Mouse (Mus musculus): ENCODE measurements around the gene Hras.

Hras gene

DNA sequence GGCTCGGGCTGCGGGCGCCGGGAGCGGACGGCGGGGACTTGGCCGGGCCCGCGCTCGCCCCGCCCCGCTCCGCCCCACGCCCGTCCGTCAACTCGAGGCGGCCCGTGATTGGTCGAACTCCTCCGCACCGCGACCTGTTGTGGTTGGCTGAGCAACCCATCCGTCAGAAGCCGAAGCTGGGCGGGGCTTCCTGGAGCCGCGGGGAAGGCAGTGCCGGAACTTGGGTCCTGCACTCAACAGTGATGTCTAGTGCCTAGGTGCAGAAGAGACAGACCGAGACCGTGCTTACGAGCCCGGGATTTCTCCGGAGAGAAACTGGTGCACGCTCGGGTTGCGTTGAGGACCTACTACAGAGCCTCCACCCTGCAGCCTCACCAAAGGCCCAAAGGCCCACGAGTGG lies at the start of gene Hras, which contains the start of gene Lrrc56:
Gene Hras, minus strand, starts transcription at position 58 of the 400 bp plus-strand sequence.
Gene Lrrc56, plus strand, starts transcription at position 210 of the 400 bp plus-strand sequence.
- DNase-seq (ENCODE audit: low read depth, low spot score), result peak; percentile 99

DNA sequence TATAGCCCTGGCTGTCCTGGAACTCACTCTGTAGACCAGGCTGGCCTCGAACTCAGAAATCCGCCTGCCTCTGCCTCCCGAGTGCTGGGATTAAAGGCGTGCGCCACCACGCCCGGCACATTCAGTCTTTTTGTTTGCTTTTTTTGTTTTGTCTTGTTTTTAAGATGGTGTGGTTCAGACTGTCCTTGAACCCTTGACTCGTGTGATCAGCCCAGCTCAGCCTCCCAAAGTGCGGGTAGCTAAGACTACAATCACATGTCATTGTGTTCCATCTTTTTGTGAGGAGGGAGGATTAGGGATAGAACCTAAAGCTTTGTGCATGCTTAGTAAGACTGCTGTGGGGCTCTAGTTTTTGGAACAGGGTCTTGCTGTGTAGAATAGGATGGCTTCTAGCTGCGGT lies 37.7 kb upstream of the Hras start:
- DNase-seq (ENCODE audit: low read depth, low spot score), result no peak

DNA sequence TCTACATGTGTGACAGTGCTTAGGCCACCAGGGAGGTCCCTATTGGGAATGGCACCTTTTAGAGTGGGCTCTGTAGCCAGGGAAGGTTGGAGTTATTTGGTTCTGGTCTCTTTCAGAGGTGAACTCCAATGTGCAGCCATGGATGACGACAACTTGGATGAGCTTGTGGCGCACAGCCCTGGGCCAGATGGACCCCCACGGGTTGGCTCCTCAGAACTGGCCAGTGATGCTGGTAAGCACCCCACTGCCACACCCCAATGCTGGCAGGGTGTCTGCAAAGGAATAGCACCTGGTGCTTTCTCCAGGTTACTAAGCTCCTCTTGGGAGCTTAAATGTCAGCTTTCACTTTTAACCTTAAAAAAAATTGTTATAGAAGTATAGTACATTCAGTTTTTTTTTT lies 37.3 kb upstream of the Hras start:
- no peak for DNase-seq (ENCODE audit: low read depth, low spot score)

DNA sequence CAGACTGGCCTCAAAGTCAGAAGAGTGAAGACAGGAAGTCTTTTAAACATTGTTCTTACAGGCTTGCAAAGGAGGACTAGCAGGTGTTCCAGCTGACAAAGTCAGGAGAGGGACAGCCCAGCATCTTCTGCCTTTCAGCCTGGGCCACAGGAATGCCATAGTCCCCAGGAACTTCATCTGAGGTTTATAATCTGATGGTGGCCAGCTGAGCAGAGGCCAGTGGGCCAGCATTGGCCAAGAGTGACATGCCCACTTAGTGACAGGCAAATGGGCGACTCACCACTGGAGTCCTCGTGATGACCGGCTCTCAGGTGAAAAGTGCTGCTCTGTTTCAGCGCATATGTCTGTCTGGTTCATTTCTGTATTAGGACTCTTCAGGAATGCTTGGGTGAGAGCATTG lies 36.8 kb upstream of the Hras start:
- DNase-seq (ENCODE audit: low read depth, low spot score), result no peak

DNA sequence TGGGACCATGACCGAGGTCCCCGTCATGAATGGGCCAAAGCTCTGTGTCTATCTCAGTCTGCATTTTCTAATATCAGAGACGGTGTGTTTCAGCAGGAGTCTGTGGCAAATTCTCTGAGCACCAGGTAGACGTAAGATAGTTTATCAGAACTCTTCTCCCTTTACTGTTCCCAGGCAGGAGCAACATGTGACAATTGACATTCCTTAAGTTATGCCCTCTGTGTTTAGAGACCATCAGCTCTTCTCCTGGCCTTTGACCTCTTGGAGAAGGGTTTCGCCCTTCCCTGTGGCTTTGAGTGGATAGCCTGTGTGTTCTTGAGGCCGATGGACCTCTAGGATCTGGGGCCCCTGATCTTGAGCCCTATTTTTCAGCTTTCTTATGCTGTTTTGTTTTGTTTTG lies 35.9 kb upstream of the Hras start:
- no peak for DNase-seq (ENCODE audit: low read depth, low spot score)

DNA sequence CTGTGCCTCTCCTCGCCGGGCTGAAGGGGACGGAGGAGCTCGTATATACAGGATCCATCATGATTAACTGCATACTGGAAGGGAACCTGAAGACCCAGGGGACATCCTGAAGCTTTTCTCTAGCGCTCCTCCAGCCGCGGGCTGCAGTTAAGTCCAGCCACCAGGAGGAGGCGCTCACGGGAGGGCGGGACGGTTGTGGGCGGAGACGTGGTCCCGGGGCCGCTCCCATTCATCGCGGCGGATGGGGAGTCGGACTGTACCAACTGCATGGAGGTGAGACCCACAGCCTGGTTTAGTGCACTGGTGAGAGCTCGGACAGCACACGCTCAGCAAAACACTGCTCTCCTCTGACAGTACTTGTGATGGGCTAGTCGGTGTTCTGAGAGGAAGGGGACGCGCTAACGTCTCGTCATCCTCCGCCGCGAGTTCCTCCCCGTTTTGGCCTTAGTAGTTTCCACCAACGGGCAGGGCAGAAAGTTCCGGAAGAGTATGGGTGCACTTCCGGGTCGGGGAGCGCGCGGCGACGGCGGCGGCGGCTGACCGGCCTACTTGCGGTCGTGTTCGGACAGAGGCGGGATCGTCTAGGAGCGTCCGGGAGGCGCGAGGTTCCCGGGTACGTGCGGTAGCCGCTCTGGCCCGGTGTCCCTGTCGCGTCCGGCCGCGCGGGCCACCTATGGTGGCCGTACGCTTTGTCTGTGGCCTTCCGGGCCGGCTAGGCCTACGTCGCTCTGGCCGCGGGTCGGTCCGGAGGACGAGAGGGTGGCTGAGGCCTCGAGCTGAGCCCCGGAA lies 34.7 kb upstream of the Hras start, which contains the start of gene Phrf1:
Gene Phrf1, plus strand, starts transcription at position 506 of the 789 bp plus-strand sequence.
- peak; percentile 94 for DNase-seq (ENCODE audit: low read depth, low spot score)

DNA sequence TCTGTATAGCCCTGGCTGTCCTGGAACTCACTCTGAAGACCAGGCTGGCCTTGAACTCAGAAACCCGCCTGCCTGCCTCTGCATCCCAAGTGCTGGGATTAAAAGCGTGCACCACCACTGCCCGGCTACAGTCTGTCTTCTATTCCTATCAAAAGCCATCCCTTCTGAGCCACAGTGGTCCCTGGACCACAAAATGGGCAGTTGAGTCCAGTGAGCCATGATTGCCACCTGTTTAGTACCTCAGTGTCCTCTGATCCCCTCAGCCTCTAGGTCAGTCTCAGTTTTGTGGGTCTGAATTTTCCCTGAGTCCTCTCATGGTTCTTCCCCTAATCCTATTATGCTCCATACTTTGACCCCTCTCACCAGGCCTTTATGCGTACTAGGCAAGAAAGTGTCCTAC lies 34.0 kb upstream of the Hras start:
- no peak for DNase-seq (ENCODE audit: low read depth, low spot score)

DNA sequence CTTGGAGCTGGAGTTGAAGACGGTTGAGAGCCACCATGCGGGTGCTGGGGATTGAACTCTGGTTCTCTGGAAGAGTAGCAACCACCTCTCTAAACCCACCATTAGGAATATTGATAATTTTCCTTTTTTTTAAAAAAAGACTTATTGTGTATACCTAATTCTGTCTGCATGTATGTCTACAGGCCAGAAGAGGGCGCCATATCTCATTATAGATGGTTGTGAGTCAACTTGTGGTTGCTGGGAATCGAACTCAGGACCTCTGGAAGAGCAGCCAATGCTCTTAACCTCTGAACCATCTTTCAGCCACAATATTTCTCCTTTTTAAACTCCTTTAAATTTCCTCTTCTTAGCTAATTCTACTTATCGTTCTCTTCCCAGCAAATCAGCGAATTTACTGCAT lies 32.7 kb upstream of the Hras start:
- peak; percentile 47 for DNase-seq (ENCODE audit: low read depth, low spot score)

DNA sequence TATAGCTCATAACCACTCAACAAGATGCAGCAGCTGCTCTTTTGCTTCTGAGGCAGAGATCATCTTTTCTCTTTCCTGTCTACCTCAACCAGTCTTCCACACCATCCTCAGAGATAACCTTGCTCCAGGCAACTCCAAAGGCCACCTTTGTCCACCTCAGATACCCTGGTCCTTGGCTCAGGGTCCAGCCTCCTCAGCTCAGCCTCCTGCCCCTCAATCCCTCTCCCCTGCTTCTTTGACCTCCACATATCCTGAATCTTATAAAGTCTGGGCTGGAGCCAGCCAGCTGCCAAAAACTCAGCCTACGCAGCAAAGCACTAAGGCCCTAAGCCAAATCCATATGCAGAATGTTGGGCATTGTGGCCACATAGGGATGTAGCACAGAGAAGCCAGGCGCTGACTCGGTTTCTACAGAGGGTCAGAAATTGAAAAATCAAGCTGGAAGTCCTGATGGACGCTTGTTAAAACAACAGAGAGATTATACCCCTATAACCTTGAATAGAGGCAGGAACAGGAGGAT lies 29.0 kb upstream of the Hras start:
- no peak for DNase-seq (ENCODE audit: low read depth, low spot score)

DNA sequence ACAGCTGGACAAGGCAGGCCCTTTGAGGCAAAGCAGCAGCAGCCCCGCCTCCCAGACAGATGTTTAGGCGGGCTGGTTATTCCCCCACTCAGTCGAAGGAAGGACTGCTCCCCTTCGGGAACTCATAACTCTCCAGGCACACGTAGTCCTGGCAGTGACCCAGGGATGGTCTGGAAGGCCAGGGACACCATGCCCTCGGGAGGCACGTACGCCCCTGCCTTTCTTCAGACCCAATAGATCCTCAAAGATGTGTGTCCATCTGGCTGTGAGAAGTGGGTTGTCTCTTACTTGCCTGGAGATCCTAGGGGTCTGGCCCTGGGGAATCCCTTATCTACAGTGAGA lies 28.3 kb upstream of the Hras start:
- DNase-seq (ENCODE audit: low read depth, low spot score), result no peak

DNA sequence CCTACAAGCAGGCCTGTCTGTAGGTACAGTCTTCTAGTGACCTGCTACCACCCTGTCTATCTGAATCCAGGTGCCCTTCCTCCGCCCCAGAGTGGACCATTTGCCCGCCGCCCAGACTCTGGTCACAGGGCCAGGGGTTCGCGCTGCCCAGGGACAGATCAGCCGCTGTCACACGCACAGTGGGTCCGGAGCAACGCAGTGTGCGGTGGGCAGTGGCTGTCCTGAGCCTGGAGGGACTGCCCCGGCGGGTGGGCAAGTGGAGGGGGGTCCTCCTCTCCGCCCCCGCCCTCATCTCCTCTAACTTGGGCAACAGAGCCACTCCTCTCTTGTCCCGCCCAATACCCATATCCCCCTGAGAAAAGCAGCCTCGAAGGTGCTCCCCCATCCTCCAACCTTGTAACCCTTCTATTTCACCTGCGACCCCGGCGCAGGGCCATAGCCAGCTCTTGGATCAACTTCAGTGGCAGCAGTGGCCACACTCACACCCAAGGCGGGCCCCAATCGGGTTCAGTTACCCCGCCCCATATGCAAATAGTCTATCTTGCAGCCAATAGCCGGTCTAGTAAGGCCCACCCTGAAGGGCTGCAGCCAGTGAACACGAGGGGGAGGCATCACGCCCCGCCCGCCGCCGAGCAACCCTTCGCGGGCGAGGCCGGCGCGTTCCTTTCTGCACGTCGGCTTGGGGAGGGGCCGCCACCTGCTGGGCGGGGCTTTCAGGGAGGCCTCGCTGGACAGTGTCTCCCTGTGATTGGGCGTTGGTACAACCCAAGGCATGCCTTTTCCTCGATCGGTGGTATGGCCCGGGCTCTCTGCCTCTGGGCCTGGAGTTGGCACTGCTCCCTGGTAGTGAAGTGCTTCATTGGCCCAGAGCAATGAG lies 27.7 kb upstream of the Hras start:
- DNase-seq (ENCODE audit: low read depth, low spot score), result peak; percentile 91

DNA sequence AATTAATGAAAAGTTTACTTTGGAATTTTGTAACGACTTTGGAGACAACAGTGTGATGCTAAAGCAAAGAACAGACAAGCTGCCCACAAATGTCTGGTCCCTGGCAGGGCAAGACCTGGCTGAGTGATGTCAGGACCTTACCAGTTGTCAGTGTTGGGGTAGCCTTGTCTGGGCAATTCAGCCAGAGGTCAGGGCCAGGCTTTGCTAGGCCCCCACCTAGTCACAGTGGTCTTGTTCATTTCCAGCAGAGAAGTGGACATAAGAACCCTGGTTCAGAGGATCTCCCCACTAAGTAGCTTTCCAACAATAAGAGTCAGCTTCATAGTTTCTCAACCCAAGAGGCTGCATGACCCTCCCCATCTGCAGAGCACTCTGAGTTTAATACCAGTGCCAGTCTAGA lies 26.6 kb upstream of the Hras start:
- no peak for DNase-seq (ENCODE audit: low read depth, low spot score)

DNA sequence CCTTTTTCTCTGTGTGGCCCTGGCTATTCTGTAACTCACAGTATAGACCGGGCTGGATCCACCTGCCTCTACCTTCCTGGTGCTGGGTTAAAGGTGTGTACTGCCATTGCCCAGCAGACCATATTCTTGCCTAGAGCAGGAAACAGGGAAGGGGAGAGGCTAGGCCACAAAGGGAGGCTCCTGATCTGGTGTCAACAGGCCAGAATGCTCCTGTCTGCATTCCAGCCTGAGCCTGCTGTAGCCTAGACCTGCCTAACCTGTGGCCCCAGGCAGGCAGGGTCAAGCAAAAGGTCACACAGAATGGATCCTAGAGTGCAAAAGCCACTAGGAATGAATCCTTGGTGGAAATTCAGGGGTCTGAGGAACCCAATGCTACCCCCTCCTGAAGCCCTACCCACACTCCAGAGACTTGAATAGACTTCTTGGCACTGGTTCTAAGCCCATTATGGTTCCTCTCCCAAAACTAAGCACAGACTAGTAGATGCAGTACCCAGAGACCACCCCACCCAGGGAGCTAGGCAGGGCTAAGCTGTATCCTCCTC lies 25.8 kb upstream of the Hras start:
- DNase-seq (ENCODE audit: low read depth, low spot score), result no peak

DNA sequence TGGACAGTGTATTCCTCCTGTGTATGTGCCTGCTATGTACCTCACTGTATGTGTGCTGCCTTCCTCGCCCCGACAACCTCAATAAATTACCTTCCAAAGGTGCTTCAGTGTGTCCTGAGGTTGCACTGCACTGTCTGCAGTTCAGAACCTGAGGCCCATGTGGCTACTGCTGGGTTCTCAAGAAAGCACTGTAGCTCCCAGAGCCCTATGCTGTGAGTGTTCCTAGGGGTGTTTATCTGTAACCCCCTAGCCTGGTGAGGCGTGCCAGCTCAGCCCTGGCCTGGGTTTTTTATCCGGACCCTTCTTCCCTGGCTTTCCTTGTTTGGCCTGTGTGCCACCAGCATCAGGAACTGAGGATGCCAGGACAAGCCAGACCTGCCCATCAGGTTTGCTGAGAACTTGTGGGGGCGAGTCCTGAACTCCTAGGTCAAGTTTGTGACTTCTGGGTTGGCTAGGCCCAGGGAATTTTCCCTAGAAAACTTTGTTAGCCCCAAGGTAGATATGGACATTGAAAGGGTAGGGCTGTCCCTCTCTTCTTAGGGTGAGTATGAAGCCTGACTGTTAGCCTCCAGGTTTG lies 24.8 kb upstream of the Hras start:
- no peak for DNase-seq (ENCODE audit: low read depth, low spot score)

DNA sequence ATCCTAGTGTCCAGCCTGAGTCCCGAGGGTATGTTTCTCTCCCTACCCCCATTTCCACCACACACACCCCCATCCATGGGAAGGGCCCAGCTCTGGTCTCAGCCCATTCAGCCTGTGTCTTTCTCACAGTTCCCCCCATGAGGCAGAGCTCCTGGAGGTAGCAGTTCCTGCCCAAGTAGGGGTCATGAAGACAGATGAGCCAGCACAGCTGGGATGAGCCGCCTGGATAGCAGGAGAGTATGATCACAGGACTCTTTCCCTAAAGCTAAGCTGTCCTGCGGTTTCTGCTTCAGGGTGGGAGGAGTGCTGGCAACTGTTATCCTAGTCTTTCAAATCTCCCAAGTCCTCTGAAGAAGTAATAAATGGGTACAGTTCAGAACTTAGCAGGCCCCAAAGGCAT lies 24.3 kb upstream of the Hras start:
- DNase-seq (ENCODE audit: low read depth, low spot score), result no peak

DNA sequence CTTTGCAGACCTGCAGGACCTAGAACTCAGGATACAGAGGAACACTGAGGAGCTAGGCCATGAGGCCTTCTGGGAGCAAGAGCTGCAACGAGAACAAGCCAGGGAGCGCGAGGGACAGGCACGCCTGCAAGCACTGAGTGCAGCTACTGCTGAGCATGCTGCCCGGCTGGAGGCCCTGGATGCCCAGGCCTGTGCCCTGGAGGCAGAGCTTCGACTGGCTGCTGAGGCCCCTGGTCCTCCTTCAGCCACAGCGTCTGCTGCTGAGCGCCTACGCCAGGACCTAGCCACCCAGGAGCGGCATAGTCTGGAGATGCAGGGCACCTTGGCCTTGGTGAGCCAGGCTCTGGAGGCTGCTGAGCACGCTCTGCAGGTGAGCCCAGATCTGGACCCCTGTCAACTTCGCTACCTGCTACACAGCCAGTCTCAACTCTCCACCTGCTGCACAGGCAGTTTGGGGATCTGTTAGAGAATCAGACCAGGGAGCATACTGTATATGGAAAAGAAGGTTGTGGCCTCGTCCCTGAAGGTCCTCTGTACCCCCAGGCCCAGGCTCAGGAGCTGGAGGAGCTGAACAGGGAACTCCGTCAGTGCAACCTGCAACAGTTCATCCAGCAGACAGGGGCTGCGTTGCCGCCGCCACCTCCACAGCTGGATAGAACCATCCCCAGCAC lies 23.7 kb upstream of the Hras start:
- no peak for DNase-seq (ENCODE audit: low read depth, low spot score)

DNA sequence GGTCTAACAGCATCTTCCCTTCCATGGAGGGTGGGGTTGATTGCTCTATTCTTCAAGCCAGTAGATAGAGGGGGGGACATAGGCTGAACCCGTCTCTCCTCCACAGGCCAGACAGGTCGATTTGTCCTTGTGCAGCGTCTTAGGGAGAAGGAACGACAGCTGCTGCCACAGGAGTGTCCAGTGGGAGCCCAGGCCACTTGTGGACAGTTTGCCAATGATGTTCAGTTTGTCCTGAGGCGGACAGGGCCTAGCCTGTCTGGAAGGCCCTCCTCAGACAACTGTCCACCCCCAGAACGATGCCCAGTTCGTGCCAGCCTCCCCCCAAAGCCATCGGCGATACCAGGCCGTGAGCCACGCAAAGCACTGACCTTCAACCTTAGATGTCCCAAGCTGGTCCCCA lies 23.1 kb upstream of the Hras start:
- no peak for DNase-seq (ENCODE audit: low read depth, low spot score)

DNA sequence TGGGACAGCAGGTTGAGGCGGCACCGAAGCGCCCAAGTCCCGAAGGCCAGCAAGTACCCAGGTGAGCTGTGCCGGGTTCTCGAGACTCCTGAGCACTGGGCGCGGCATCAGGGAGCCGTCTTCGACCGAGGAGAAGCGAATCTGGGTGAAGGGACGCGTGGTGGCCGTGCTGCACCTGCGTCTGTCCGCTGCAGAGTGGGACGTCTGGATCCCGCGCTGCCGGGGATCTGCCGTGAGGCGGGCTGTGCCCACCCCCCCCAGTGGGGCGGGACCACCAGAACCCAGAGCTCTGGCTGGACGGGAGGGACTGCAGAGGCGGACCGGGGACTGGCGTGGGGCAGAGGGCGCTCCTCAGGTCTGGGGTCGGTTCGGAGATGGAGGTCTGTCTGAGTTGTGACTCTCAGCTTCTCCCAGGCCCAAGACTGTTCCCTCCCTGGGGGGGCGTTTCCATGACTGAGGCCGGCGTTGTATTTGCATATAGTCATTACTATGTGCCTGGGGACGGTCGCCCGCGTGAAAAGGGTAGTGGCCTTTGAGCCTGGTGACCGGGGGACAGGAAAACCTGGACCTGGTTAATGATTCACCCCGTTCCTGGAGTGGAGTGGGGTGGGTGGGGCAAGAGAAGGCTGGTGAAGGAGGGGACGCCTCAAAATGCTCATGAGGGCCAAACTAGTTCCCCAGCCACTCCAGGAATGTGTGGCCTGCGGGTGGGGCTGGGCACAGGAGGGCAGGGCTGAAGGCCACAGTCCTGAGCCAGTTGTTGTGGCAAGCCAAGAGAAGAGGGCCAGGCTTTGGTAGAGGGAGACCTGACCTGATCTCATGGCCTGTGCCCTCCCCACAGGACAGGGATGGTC lies 22.3 kb upstream of the Hras start:
- DNase-seq (ENCODE audit: low read depth, low spot score), result no peak

DNA sequence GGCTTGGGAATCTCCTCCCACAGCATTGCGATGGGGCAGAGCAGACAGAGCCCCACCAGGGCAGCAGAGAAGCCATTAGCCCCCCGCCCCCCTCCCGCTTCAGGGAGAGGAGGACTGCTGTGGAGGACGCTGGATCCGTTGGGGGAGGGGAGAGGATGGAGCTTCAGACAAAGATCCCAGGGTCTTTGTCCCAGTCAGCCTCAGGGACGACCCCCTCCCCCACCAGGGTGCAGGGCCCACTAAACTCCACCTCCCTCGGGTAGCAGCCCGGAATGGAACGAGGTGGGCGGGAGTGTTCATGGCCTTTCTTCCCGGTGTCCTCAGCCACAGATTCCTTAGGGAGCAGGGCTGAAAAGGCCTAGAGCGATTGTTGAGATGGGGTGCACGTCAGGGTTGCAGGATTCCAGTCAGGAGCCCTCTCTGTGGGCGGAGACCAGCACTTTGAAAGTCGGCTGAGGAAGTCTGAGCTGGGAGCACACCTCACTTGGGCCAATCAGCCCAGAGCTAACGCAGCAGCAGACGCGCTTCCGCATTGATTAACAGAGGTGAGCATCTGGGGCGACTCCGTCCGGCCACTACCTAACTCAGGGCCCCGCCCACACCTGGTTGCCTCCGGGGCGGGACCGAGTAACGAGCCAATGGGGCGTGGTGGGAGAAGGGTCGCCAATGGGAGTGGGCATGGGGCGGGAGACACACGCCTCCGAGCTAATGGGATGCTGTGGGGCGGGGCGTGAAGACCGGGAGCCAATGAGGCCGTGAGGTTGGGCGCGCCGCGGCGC lies 21.5 kb upstream of the Hras start, which contains the start of gene Rassf7:
Gene Rassf7, plus strand, starts transcription at position 760 of the 779 bp plus-strand sequence.
- peak; percentile 98 for DNase-seq (ENCODE audit: low read depth, low spot score)

DNA sequence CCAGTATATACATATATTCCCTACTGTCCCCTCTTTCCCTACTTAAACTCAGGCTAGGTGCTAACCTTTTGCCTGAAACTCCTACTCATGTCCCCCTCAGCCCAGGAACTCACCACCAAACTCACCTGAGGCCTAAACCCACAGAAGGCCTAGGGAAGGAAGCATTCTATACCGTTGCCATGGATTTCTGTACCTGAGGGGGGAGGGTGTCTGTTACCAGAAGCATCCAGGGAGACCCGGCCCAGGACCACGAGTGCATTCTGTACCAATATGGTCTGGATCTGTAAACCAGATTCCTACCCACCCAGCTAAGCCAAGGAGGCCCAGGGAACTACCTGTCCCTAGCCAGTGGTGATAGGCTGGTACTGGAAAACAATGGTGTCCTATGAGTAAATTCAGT lies 20.5 kb upstream of the Hras start:
- DNase-seq (ENCODE audit: low read depth, low spot score), result no peak
